Mouse (Mus musculus) neural tube, embryonic 14.5 days (tissue): ENCODE data around the gene 6030408B16Rik. TPM values are rescaled to one million over a fixed set of nuclear protein-coding genes. Genes with fewer than 3 reads are reported as not detected.

ENCODE experiments used
- ATAC-seq: fragments of 200-750 bp; cut with Nextera tagmentation; 2 replicates; pipeline ENCODE4 v1.8.0; 2017; ENCODE audit warnings: low read depth, mild to moderate bottlenecking, moderate TSS enrichment, moderate library complexity
- H3K27ac ChIP-seq: fragments of 300-500 bp; sonication (generic); 2 replicates; pipeline ENCODE4 v1.5.1; 2014; ENCODE audit warnings: low read depth, mild to moderate bottlenecking, control low read depth, low read length, moderate library complexity, mixed read lengths
- H3K27me3 ChIP-seq: fragments of 300-500 bp; sonication (generic); 2 replicates; pipeline ENCODE4 v1.6.1; 2014; ENCODE audit warnings: low read length; ENCODE audit not compliant: control insufficient read depth, insufficient read depth
- H3K36me3 ChIP-seq: fragments of 300-500 bp; sonication (generic); 2 replicates; pipeline ENCODE4 v1.6.1; 2014; ENCODE audit warnings: low read length, mixed read lengths; ENCODE audit not compliant: control insufficient read depth, insufficient read depth
- H3K4me1 ChIP-seq: fragments of 300-500 bp; sonication (generic); 2 replicates; pipeline ENCODE4 v1.6.1; 2014; ENCODE audit warnings: low read length; ENCODE audit not compliant: control insufficient read depth, insufficient read depth
- H3K4me2 ChIP-seq: fragments of 300-500 bp; sonication (generic); 2 replicates; pipeline ENCODE4 v1.6.1; 2014; ENCODE audit warnings: mild to moderate bottlenecking, low read depth, low read length, control low read depth
- H3K4me3 ChIP-seq: fragments of 300-500 bp; sonication (generic); 2 replicates; pipeline ENCODE4 v1.5.1; 2014; ENCODE audit warnings: low read depth, low read length, control low read depth, mixed read lengths
- H3K9ac ChIP-seq: fragments of 300-500 bp; sonication (generic); replicated peaks from 2 replicates; pipeline ENCODE4 v1.6.1; 2014; ENCODE audit warnings: low read depth, mild to moderate bottlenecking, control low read depth, low read length, mixed read lengths
- H3K9me3 ChIP-seq: fragments of 300-500 bp; sonication (generic); 2 replicates; pipeline ENCODE4 v1.6.1; 2016; ENCODE audit warnings: low read length; ENCODE audit not compliant: control insufficient read depth
- WGBS: fragments of 180-500 bp; shearing (Covaris S2); extraction: QIAGEN DNeasy Blood & Tissue Kit; methylation state at CpG from one replicate; pipeline ENCODE4 v1.1.7; 2014; 5-methylcytosine and 5-hydroxymethylcytosine counted together
- polyA plus RNA-seq: library from polyadenylated mRNA; unstranded; fragments of >200 nt; fragmentation: Nextera tagmentation; extraction: Ambion mirVana; gene quantifications from 2 replicates; pipeline ENCODE4 v1.2.1, GENCODE M21; 2014

The 6030408B16Rik gene
- polyA plus RNA-seq, 1 experiment from 2014 or later: 0.64 TPM

DNA sequence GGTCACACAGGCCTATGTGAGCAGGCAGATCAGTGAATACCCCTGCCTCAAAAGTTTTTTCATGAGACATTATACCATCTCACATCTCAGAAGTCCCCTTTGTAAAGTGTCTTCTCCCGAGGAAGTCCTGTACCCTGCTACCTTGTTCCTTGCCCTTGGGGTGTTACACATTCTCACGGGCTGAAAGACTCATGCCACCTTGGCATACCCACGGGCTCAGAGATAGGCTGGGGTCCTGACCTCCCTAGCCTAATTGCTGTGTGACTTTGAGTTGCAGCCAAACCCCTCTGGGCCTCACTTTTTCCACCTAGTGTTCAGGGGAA, 39.5 kb upstream of the 6030408B16Rik start:
- 35% methylated on average over 3 of the region's 3 CpGs for WGBS
- Histone ChIP-seq H3K27me3 (no peaks in the 10 kb centered on the region), H3K9ac (peak overlapping the region; percentile 86), H3K9me3 (no peaks in the 10 kb centered on the region), H3K4me2 (peak overlapping the region; percentile 87), H3K4me1 (0 out of 2 replicates have a peak, but pooled peaks cover 3% of the 10 kb centered on the region), H3K36me3 (no peaks in the 10 kb centered on the region), H3K27ac (0 out of 2 replicates have a peak overlapping the region, but pooled peaks have one; percentile 34), H3K4me3 (peak overlapping the region; percentile 62)
- ATAC-seq: no peak

DNA sequence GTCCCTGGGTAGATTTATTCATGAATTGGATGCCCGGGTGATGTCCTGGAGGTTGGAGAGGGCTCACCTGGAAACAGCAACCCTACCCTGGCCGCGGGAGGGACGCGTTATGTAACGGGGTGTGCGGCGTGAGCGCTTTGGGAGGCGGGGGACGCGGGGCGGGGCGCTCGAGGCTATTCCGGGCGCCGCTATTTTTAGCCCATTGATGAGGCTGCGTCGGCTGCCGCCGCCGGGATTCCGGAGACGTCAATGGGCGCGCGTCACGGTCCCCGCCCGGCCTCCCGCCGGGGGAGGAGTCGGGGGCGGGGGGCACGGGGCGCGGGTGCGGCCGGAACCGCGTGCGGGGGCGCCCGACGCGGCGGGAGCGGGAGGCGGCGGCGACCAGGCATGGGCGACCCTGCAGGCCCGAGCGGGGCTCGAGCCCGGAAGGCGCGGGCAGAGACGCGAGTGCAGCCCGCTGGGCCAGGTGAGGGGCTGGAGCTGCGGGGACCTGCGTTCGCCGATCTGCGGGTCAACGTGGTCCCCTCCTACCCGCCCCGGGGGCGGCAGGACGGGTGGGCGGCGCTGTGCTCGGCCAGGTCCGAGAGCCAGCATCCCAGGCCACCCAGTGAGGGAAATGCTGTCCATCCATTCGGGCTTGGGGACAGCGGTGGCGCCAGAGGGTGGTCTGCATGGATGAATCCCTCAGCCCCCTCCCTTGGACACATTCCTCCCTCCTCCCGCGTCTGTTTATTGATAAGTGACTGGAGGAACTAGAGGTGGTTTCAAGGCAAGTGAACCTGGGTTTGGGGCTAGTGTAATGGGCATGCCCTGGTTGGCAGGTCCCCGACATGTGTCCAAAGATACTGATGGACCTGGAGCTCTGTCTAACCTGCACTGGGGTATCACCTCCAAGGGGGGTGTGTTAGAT, 38.9 kb upstream of the 6030408B16Rik start, which contains the start of gene Nr4a1:
Nr4a1 (plus strand) TSS at position 384 of the 910 bp plus-strand sequence.
- under 1% methylated on average over 62 of the region's 82 CpGs for WGBS
- H3K27me3 ChIP-seq: no peaks in the 10 kb centered on the region
- ATAC-seq: peak; percentile 60

DNA sequence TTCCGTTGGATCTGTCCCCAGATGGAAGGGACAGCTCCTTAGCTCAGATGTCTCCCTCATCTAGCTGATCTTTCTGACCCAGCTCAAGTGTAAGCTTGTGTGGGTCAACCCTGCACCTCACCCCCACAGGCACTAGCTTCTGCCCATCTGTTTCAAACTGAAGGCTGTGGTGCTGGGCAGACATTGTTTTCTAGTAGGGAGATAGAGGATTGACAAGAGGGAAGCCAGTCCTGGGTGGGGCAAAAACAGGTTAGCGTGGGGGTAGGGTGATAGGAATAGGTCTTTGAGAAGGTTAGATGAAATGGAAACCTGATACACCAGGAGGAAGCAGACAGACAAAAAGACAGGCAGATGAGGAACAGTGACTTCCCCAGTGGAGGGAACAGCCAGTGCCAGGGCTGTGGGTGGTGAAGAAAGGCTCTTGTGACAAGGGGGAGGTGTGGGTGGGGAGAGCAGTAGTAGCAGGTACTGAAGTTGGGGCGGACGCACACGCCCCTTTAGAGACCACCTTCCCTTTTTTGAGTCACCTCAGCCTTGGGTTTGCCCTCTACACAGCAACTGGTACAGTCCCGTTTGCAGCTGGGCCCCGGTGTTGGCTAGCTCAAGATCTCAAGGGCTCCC, 37.1 kb upstream of the 6030408B16Rik start:
- H3K27me3 ChIP-seq: no peaks in the 10 kb centered on the region
- H3K27ac ChIP-seq: no peak overlapping the region
- no peak overlapping the region for H3K4me3 ChIP-seq
- H3K36me3 ChIP-seq: no peaks in the 10 kb centered on the region
- H3K9me3 ChIP-seq: no peaks in the 10 kb centered on the region
- H3K4me2 ChIP-seq: no peak overlapping the region
- ATAC-seq: no peak
- H3K4me1 ChIP-seq: 0 out of 2 replicates have a peak, but pooled peaks cover 3% of the 10 kb centered on the region
- WGBS: 84% methylated on average over 7 of the region's 7 CpGs
- no peak overlapping the region for H3K9ac ChIP-seq

More for the DNA sequence above, 38.9 kb upstream of the 6030408B16Rik start, which contains the start of gene Nr4a1:
- Histone ChIP-seq H3K9ac (peak within 1 kb of the TSS; percentile 86), H3K4me1 (0 out of 2 replicates have a peak, but pooled peaks cover 3% of the 10 kb centered on the region), H3K36me3 (no peaks in the 10 kb centered on the region), H3K27ac (peak within 1 kb of the TSS; percentile 34), H3K4me2 (peak within 1 kb of the TSS; percentile 87), H3K9me3 (no peaks in the 10 kb centered on the region), H3K4me3 (peak within 1 kb of the TSS; percentile 62)

DNA sequence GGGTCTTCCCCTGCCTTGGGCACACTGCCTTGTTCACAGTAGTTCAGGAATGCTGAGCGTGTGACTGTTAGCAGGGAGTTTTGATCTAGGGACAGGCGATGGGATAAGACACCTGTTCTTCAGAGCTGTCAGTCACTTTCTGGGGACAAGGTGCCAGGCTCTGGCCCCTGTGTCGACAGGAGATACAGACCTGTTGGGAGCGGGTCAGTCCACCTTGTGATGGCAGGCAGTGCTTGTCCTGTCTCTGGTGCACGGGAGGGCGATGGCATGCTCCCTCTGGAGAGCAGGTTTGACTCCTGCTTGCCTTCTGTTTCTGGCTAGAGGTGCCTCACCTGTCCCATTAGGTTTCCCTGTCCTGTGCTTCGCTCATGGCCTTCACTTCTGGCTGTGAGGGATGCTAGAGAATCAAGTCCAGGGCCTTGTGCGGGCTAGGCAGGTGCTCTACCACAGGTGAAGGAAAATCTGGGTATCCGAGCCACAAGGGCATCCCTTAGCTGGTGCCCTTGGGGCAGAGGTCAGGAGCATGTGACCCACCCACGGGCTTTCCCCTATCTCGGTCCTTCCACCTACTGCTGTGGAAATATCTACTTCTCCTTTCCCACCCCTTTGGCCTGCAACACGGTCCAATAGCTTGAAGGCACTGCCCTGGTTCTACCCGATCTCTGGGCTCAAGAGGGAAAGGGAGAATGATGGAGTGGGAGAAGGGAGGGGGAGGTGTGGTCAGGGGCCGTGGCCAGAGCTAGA, 36.4 kb upstream of the 6030408B16Rik start:
- H3K27me3 ChIP-seq: no peaks in the 10 kb centered on the region
- H3K4me2 ChIP-seq: no peak overlapping the region
- no peak overlapping the region for H3K4me3 ChIP-seq
- ATAC-seq: no peak
- 0 out of 2 replicates have a peak, but pooled peaks cover 3% of the 10 kb centered on the region for H3K4me1 ChIP-seq
- WGBS: 80% methylated on average over 14 of the region's 14 CpGs
- H3K27ac ChIP-seq: no peak overlapping the region
- H3K9me3 ChIP-seq: no peaks in the 10 kb centered on the region
- H3K9ac ChIP-seq: no peak overlapping the region
- no peaks in the 10 kb centered on the region for H3K36me3 ChIP-seq

DNA sequence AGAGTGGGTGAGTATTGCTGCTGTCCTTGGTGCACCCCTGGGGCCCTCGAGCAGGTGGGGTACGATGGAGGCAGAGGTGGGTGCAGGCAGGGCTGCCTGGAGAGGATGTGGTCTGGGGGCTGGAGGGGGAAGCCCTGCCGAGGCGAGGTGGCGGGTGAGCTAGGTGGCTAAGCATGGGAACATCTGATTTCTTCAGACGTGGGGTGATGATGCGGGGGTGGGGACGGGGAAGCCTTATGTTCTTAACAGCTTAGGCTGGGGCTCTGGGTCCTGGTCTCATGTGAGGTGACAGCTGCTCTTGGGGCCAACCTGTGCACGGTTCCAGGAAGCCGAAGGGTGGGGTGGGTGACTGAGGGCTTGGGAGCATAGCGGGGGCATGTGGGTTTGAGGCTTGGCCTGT, 34.6 kb upstream of the 6030408B16Rik start:
- Histone ChIP-seq H3K9ac (no peak overlapping the region), H3K27me3 (no peaks in the 10 kb centered on the region), H3K4me2 (no peak overlapping the region), H3K4me3 (no peak overlapping the region), H3K27ac (no peak overlapping the region), H3K9me3 (no peaks in the 10 kb centered on the region), H3K36me3 (no peaks in the 10 kb centered on the region), H3K4me1 (0 out of 2 replicates have a peak, but pooled peaks cover 3% of the 10 kb centered on the region)
- no peak for ATAC-seq
- WGBS: 85% methylated on average over 11 of the region's 11 CpGs

DNA sequence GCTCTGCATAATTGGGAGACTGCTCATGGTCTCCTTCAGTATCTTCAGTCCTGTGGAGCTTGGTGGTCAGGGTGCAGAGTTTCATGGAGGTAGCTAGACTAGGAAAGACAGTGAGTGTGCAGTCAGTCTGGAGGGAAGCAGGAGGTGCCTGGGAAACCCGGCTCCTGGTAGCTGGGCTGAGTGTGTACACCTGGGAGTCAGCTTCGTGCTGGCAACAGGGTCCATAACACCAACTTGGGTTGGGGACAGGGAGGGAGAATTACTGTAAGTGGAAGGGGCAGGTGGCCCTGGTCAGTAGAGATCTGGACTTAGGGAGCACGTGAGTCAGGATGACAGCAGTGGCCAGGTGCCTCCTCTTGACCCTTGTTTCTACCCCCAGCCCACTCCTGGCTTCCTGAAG, 33.1 kb upstream of the 6030408B16Rik start:
- Histone ChIP-seq H3K9ac (no peak overlapping the region), H3K9me3 (no peaks in the 10 kb centered on the region), H3K27me3 (no peaks in the 10 kb centered on the region), H3K4me2 (no peak overlapping the region), H3K27ac (no peak overlapping the region), H3K4me1 (no peaks in the 10 kb centered on the region), H3K36me3 (no peaks in the 10 kb centered on the region), H3K4me3 (no peak overlapping the region)
- 81% methylated on average over 3 of the region's 3 CpGs for WGBS
- no peak for ATAC-seq

DNA sequence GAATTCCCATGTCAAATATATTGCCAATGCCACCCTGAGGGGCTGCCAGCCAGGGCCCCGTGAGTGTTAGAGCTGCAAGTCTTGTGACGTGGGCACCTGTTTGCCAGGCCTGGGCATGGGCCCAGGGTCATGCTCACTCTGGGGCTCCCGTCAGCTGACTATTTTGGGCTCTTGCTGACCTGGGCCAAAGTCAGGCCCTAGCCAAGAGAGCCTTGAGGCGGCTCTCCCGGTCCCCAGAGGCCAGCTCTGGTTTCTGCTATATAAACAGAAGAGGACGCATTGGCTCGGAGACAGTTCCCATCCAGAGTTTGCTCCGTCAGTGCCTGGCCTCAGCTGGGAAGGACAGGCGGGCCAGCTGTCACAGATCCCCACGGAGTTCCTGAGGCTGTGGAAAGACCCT, 32.6 kb upstream of the 6030408B16Rik start:
- Histone ChIP-seq H3K9me3 (no peaks in the 10 kb centered on the region), H3K27me3 (peaks cover under 1% of the 10 kb centered on the region; the same call in 1 of the 2 replicates), H3K4me2 (no peak overlapping the region), H3K9ac (no peak overlapping the region), H3K4me1 (no peaks in the 10 kb centered on the region), H3K36me3 (no peaks in the 10 kb centered on the region), H3K4me3 (no peak overlapping the region), H3K27ac (no peak overlapping the region)
- WGBS: 50% methylated on average over 10 of the region's 10 CpGs
- ATAC-seq: no peak

DNA sequence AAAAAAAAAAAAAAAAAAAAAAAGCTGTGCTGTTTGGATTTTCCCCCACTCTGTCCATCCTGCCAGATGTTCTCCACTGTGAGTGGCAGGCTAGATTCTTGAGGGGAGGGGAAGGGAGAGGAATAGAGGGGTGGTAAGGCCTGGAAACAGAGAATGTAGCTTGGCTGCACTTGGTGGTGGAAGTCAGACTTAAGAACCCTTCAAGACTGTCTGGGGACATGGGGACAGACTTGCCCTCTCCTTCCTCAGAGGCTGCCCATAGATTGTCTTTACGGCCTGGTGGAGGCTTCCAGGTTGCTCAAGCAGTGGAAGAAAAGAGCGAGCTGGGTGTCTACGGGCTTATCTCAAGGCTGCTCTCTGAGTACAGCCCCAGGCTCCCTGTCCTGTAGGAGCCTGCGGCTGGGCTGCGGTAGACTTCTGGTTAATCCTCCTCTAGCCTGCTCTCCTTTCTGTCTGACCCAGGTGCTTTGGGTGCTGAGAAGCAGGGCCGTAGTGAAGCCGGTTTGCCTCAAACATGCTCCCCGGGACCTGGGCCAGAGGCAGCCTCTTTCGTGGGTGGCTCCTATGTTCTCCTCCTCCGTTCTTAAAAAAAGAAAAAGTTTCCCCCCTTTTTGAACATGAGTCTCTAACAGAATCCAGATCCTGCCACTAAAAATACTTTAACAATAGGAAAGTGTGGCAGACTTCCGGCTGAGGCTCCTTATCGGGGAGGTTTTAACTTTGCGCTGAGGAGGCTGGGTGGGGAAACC, 32.0 kb upstream of the 6030408B16Rik start:
- no peak overlapping the region for H3K4me2 ChIP-seq
- no peak for ATAC-seq
- no peak overlapping the region for H3K9ac ChIP-seq
- peaks cover 7% of the 10 kb centered on the region for H3K27me3 ChIP-seq
- no peak overlapping the region for H3K4me3 ChIP-seq
- H3K9me3 ChIP-seq: no peaks in the 10 kb centered on the region
- H3K4me1 ChIP-seq: 0 out of 2 replicates have a peak, but pooled peaks cover 5% of the 10 kb centered on the region
- H3K36me3 ChIP-seq: no peaks in the 10 kb centered on the region
- H3K27ac ChIP-seq: no peak overlapping the region
- WGBS: 79% methylated on average over 13 of the region's 13 CpGs
